8 mouse cellular contexts compared by ENCODE assay signal in the genomic region with DNA sequence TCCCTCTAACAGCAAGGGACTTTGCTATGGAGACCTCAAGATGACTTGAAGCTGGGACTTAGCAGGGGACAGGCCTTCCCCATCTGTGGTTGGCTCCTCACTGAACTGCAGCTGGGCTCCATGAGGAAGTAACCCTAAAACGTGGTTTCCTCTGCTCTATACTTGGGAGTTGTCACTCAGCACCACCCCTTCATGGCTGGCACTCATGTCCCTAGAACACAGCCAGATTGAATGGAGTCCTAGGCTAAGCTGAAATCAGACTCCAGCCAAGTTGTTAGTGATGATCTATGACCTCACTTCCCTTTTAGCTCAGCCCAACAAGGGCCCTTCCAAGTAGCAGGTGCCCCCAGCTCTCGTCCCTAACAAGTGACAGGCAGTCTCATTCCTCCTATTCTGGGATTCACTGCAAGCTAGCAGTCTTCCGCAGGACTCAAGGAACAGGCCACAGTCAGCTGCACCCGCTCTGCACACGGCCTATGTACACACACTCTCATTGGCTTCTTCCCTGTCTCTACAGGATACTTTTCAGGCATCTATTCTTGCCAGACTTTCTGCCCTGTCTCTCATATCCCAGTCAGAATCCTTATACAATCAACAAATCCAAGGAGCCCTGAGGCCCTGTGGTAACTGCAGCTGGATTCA. TPM values are rescaled to one million over a fixed set of nuclear protein-coding genes. Genes with fewer than 3 reads are reported as not detected.
A peak's percentile ranks its signal among the peaks of the same experiment; 100 is the strongest.
DNase-seq lines count a peak whose midpoint lies in the region; ATAC-seq and TF ChIP-seq lines count a peak whose summit lies in the region.

No protein-coding gene starts in this region.

- H3K4me2 ChIP-seq in forebrain, embryonic 15.5 days (replicated peaks) = no peak overlapping the region
- H3K4me2 ChIP-seq in liver, embryonic 11.5 days = no peak overlapping the region

- DNase-seq in forebrain, embryonic 10.5 days (ENCODE audit: extremely low spot score, low spot score) = no peak
- DNase-seq in spleen, adult 2 months (ENCODE audit: low read depth in 1 of 2, low spot score in 2 of 2) = peak in 1 of 2 experiments; percentile 40
- no peak for DNase-seq in spleen, postnatal 10 days (ENCODE audit: low spot score in 2 of 2)
- DNase-seq in liver, embryonic 11.5 days (ENCODE audit: low spot score) = no peak
- DNase-seq in adrenal gland, adult (ENCODE audit: inconsistent age in 2 of 2, low spot score in 1 of 2) = no peak
- no peak for DNase-seq in cerebellum, adult 9-10 months
- no peak for DNase-seq in kidney, adult 8-10 months

- WGBS in forebrain, embryonic 10.5 days = 64% methylated on average over 5 of the region's 5 CpGs
- 47% methylated on average over 5 of the region's 5 CpGs for WGBS in forebrain, embryonic 15.5 days
- 23% methylated on average over 5 of the region's 5 CpGs for WGBS in spleen, adult 2 months
- WGBS in liver, embryonic 11.5 days = 43% methylated on average over 5 of the region's 5 CpGs

- H3K27me3 ChIP-seq in forebrain, embryonic 10.5 days (ENCODE audit: poor library complexity, severe bottlenecking) = no peaks in the 10 kb centered on the region
- no peaks in the 10 kb centered on the region for H3K27me3 ChIP-seq in forebrain, embryonic 15.5 days
- no peaks in the 10 kb centered on the region for H3K27me3 ChIP-seq in spleen, adult 2 months (ENCODE audit: control insufficient read depth, insufficient read depth, low read length)
- H3K27me3 ChIP-seq in liver, embryonic 11.5 days (replicated peaks; ENCODE audit: control insufficient read depth, insufficient read depth, low read length) = no peaks in the 10 kb centered on the region

- H3K27ac ChIP-seq in forebrain, embryonic 10.5 days = 0 out of 2 replicates have a peak overlapping the region, but pooled peaks have one; percentile 8
- no peak overlapping the region for H3K27ac ChIP-seq in forebrain, embryonic 15.5 days (replicated peaks)
- H3K27ac ChIP-seq in spleen, adult 2 months (ENCODE audit: insufficient read depth, low read length) = peak overlapping the region; percentile 54
- H3K27ac ChIP-seq in liver, embryonic 11.5 days (ENCODE audit: low read depth, low read length) = peak overlapping the region; percentile 1; the same call in 1 of the 2 replicates

- H3K9me3 ChIP-seq in forebrain, embryonic 10.5 days = no peaks in the 10 kb centered on the region
- H3K9me3 ChIP-seq in forebrain, embryonic 15.5 days = no peaks in the 10 kb centered on the region
- H3K9me3 ChIP-seq in liver, embryonic 11.5 days (ENCODE audit: control insufficient read depth, low read length) = no peaks in the 10 kb centered on the region

- H3K4me1 ChIP-seq in forebrain, embryonic 10.5 days = peaks cover 22% of the 10 kb centered on the region
- H3K4me1 ChIP-seq in forebrain, embryonic 15.5 days = no peaks in the 10 kb centered on the region
- peaks cover 28% of the 10 kb centered on the region; the same call in 1 of the 2 replicates for H3K4me1 ChIP-seq in spleen, adult 2 months (ENCODE audit: control insufficient read depth, insufficient read depth, insufficient read length)
- H3K4me1 ChIP-seq in liver, embryonic 11.5 days (replicated peaks; ENCODE audit: control insufficient read depth, insufficient read depth, low read length) = 0 out of 2 replicates have a peak, but pooled peaks cover 2% of the 10 kb centered on the region

- H3K4me3 ChIP-seq in forebrain, embryonic 10.5 days = no peak overlapping the region
- no peak overlapping the region for H3K4me3 ChIP-seq in forebrain, embryonic 15.5 days
- H3K4me3 ChIP-seq in spleen, adult 2 months (ENCODE audit: extremely low read depth, insufficient read depth, insufficient read length) = no peak overlapping the region
- H3K4me3 ChIP-seq in liver, embryonic 11.5 days (ENCODE audit: low read depth, low read length) = no peak overlapping the region

- no peak for TF ChIP-seq POLR2A in spleen, adult 2 months (IDR thresholded peaks at IDR 0.05; ENCODE audit: low read depth, low read length)

- H3K36me3 ChIP-seq in forebrain, embryonic 10.5 days (replicated peaks) = peaks cover 39% of the 10 kb centered on the region
- peaks cover 34% of the 10 kb centered on the region for H3K36me3 ChIP-seq in forebrain, embryonic 15.5 days
- peaks cover 22% of the 10 kb centered on the region for H3K36me3 ChIP-seq in spleen, adult 2 months (ENCODE audit: control insufficient read depth, insufficient read depth, low read length)
- peaks cover 25% of the 10 kb centered on the region for H3K36me3 ChIP-seq in liver, embryonic 11.5 days (ENCODE audit: control insufficient read depth, insufficient read depth, low read length)

- no peak; the same call in 1 of the 2 replicates for ATAC-seq in forebrain, embryonic 15.5 days (replicated peaks)
- 0 out of 2 replicates have a peak, but pooled peaks have one; percentile 26 for ATAC-seq in liver, embryonic 11.5 days (replicated peaks; ENCODE audit: low FRiP score)

- H3K9ac ChIP-seq in forebrain, embryonic 15.5 days (replicated peaks) = no peak overlapping the region
- no peak overlapping the region for H3K9ac ChIP-seq in liver, embryonic 11.5 days (ENCODE audit: low read depth, low read length)

- TF ChIP-seq CTCF in spleen, adult 2 months (IDR thresholded peaks at IDR 0.05; ENCODE audit: extremely low read depth, insufficient read depth, insufficient read length, insufficient replicate concordance) = no peak

RNA-seq across cellular contexts. Expression of gene Mgme1, which starts 23.0 kb away (rescaled TPM):
- polyA plus RNA-seq in forebrain, embryonic 10.5 days (2016; fragmentation: Nextera tagmentation; extraction: Ambion mirVana) = 27.1 and 28.0 TPM in 2 replicates
- polyA plus RNA-seq in forebrain, embryonic 15.5 days (2015; fragmentation: Nextera tagmentation; extraction: Ambion mirVana) = 10.9 and 12.8 TPM in 2 replicates
- 2.0 and 2.1 TPM in 2 replicates for polyA plus RNA-seq in spleen, adult 2 months (2012; rRNA removed)
- polyA plus RNA-seq in liver, embryonic 11.5 days (2014; fragmentation: Nextera tagmentation; extraction: Ambion mirVana) = 26.0 and 26.6 TPM in 2 replicates

RNA-seq across cellular contexts. Expression of gene Snx5, which starts 23.2 kb away (rescaled TPM):
- 132 and 133 TPM in 2 replicates for polyA plus RNA-seq in forebrain, embryonic 10.5 days (2016; fragmentation: Nextera tagmentation; extraction: Ambion mirVana)
- polyA plus RNA-seq in forebrain, embryonic 15.5 days (2015; fragmentation: Nextera tagmentation; extraction: Ambion mirVana) = 58.8 and 62.4 TPM in 2 replicates
- polyA plus RNA-seq in spleen, adult 2 months (2012; rRNA removed) = 80.2 and 100 TPM in 2 replicates
- 168 and 171 TPM in 2 replicates for polyA plus RNA-seq in liver, embryonic 11.5 days (2014; fragmentation: Nextera tagmentation; extraction: Ambion mirVana)
